Mouse (Mus musculus): ENCODE data around the gene Cox10.

The Cox10 gene

DNA sequence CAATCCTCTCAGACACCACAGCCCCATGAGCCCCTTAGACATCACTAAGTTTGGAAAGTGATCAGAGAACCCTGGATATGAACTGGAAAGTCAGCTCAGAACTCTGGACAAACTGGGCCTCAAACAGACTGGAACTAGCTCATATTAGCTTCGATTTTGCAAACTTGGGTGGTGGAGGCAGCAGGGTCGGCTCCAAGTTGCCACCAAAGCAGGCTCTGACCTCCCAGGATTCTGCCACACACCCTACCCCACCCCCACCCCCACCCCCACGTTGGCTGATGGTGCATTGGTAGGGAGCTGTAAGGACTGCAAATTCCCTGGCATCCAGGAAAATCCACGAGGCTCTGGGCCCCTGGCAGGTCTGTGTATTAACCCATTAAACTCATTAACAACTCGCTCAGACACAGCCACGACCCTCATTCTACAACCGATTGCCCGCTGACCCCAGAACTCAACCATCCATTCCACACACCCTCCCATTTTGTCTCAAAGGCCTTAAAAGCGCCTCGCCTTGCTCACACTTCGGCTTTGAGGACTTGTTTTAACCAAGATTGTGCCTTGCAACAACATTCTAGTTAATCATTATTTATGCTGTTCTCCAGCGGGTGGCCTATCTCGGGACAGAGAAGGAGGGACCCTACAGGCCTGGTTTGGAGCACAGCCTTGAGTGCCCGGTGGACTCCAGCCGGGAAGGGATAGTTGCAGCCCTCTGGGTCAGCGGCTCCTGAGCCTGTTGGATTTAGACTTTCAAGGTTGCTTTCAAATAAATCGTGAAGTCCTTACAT lies 160.8 kb downstream of the Cox10 start:
- no peak for DNase-seq (ENCODE audit: low read depth in 2 of 2, low spot score in 2 of 2)

DNA sequence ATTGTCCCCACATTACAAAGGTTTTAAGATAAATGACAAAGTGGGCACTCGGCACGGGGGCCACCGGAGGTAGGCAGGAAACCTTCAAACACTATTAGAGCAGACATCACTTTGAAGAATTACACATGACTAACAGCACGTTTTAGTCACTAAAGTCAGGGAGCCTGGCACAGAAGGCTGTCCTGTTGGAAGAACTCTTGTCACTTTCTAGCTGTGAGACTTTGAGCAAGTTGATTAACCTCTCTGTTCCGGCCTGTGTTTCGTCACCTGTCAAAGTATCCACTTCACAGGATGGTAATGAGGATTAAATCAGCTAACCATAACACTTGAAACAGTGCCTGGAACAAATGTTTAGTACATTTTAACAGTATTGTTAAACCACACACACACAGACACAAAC lies 161.7 kb downstream of the Cox10 start:
- no peak for DNase-seq (ENCODE audit: low read depth in 2 of 2, low spot score in 2 of 2)

DNA sequence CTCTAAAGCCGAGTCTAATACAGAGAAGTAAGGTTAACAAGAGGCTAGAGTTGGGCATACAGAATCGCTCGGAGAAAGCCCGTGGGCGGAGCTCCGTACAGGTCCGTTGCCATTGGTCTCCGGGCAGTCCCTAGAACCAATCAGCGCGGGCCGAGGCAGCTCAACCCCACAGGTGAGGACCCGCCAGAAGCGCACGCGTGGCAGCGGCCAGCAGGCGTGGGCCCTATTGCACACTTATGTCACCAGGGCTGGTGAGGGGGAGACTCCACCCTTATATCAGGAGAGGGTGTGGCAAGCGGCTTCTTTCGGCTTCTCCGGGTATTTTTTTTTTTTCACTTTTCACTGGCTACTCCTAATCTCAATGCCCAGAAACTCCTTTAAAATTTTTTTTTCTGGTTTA lies 164.9 kb downstream of the Cox10 start:
- peak; percentile 26 to 51 for DNase-seq (ENCODE audit: low read depth in 2 of 2, low spot score in 2 of 2)

DNA sequence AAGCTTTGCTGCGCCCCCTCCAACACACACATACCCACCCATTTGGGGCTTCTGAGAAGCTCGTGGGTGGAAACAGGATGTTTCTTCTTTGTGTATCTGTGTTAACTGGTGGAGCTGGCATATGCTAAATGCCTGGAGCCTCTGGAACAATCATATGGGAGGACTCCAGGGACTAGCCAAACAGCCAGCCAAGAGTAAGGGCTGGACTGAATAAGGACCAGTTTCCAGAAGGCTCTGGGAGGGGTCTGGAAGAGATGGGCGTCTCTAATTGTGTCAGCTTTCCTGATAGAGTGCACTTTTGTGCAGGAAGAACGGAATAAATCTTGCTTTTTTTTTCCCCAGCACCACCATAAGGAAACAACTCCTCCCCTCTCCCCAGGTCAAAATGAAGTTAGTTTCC lies 165.3 kb downstream of the Cox10 start:
- no peak for DNase-seq (ENCODE audit: low read depth in 2 of 2, low spot score in 2 of 2)

Data from CD8-positive naive resting alpha-beta T cell, adult 2 months (primary cell).